Mouse (Mus musculus) spleen, adult 18-20 months (tissue): ENCODE measurements around the gene A030003K21Rik.

Experiments
- DNase-seq, 2 experiments: peaks; one replicate each; pipeline ENCODE4 v3.0.0; 2022; ENCODE audit warnings: mixed read lengths in 2 of 2

The A030003K21Rik gene

GRCm38 (mm10) chr1:82905886-82906285, 37.3 kb downstream of the A030003K21Rik start:
- no peak for DNase-seq

DNA sequence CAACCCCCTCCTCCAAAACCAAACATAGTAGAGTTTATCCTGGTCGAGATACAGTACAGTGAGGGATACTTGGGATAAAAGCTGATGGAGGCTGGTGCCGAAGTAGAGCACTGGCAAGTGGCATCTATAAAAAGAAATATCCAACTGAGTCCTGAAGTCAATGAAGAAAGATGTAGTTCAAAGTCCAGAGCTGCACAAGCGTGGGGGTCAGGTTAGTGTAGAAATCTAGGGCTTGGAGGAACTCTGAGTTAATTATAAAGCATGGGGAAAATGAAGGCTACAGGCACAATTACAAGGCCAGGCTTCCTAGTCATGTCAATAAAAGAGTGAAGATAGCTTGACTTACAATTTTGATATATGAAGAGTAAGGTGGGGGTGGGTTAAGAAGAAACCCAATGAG, 42.0 kb downstream of the A030003K21Rik start:
- no peak for DNase-seq

GRCm38 (mm10) chr1:82900567-82900966, 42.6 kb downstream of the A030003K21Rik start:
- DNase-seq, result no peak

DNA sequence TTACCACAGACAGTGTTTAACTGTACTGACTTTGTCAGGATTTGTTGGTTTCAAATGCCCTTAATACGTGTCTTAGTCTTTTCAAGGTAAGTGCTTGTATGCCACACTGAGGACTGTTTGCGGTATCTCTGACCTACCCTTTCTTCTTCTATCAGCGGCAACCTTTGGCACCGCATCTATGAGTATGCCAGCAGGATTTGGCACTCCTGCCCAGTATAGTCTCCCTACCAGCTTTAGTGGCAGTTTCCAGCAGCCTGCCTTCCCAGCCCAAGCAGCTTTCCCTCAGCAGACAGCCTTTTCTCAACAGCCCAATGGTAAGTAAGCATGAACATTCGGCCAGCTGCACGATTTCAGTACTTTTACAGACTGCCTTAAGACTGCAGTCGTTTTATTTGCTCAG, 49.9 kb downstream of the A030003K21Rik start:
- no peak for DNase-seq
